Mouse (Mus musculus): ENCODE data around the gene Stk19.

- no peak for TF ChIP-seq CTCF (IDR thresholded peaks at IDR 0.05; ENCODE audit: borderline replicate concordance, insufficient read depth, low read length)
- no peak for TF ChIP-seq POLR2A (IDR thresholded peaks at IDR 0.05; ENCODE audit: low read depth, low read length)
These were observed 48.0 kb upstream of the Stk19 start for GRCm38 (mm10) chr17:34884704-34885103.

Data from embryonic fibroblast, embryonic 13.5 days (primary cell).